Mouse (Mus musculus) MEL (cell line): ENCODE data around the gene Robo1.

Experiments used
- CTCF ChIP-seq, 3 experiments: IDR thresholded peaks in 2 of 3; conservative IDR thresholded peaks in 1 of 3; 2 replicates each; pipeline ENCODE4 v1.5.1; 2011 to 2012; ENCODE audit warnings: low read length in 3 of 3, low read depth in 2 of 3, mild to moderate bottlenecking in 2 of 3, improper control_type of control experiment in 1 of 3, inconsistent platforms in 1 of 3, mixed read lengths in 1 of 3, moderate library complexity in 1 of 3; ENCODE audit not compliant: control insufficient read depth in 1 of 3, insufficient read depth in 1 of 3, poor library complexity in 1 of 3, severe bottlenecking in 1 of 3
- MYB ChIP-seq: IDR thresholded peaks from 2 replicates; pipeline ENCODE4 v1.6.1; 2011; ENCODE audit warnings: mild to moderate bottlenecking, low read depth, low read length, improper control_type of control experiment
- RCOR1 ChIP-seq: IDR thresholded peaks from 2 replicates; pipeline ENCODE4 v1.6.1; 2012; ENCODE audit warnings: low read depth, mild to moderate bottlenecking, inconsistent platforms, low read length, improper control_type of control experiment
- TAL1 ChIP-seq: IDR thresholded peaks from 2 replicates; pipeline ENCODE4 v1.6.1; 2012; ENCODE audit warnings: mild to moderate bottlenecking, inconsistent platforms, low read length, moderate library complexity, mixed read lengths
- UBTF ChIP-seq: IDR thresholded peaks from 2 replicates; pipeline ENCODE4 v1.6.1; 2012; ENCODE audit warnings: low read depth, mild to moderate bottlenecking, inconsistent platforms, low read length, improper control_type of control experiment, moderate library complexity, borderline replicate concordance; ENCODE audit not compliant: insufficient read depth

DNA sequence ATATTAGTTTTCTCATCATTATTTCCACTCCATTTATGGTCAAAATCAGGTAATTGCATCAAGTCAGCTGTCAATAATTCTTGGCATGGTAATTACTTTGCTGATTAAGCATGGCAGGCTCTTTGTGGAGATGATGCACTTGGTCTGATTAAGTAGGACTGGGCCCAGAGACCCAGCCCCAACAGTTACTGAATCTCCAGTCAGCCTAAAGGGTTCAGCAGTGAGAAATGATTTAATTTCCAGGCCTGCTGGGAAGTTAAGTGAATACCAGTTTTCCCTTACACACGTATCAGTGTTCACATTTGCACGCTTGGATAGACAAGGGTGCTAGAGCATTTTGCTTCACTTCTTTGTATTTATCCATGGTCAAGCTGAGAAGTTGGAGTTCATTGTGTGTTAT lies 526.2 kb downstream of the Robo1 start:
- TF ChIP-seq CTCF (IDR thresholded peaks at IDR 0.05 in 2 of 3, conservative IDR thresholded peaks at IDR 0.05 in 1 of 3; ENCODE audit: control insufficient read depth in 1 of 3, insufficient read depth in 1 of 3, low read depth in 2 of 3, low read length in 3 of 3, poor library complexity in 1 of 3, severe bottlenecking in 1 of 3) (no peak), RCOR1 (no peak), TAL1 (no peak), MYB (no peak), UBTF (no peak)
